Mouse (Mus musculus): ENCODE results near the gene Gpld1. TPM values are rescaled to one million over a fixed set of nuclear protein-coding genes. Genes with fewer than 3 reads are reported as not detected.

Gpld1 gene
- polyA plus RNA-seq (2014; fragmentation: Nextera tagmentation; extraction: Ambion mirVana) = 0.20 and 0.27 TPM in 2 replicates

DNA sequence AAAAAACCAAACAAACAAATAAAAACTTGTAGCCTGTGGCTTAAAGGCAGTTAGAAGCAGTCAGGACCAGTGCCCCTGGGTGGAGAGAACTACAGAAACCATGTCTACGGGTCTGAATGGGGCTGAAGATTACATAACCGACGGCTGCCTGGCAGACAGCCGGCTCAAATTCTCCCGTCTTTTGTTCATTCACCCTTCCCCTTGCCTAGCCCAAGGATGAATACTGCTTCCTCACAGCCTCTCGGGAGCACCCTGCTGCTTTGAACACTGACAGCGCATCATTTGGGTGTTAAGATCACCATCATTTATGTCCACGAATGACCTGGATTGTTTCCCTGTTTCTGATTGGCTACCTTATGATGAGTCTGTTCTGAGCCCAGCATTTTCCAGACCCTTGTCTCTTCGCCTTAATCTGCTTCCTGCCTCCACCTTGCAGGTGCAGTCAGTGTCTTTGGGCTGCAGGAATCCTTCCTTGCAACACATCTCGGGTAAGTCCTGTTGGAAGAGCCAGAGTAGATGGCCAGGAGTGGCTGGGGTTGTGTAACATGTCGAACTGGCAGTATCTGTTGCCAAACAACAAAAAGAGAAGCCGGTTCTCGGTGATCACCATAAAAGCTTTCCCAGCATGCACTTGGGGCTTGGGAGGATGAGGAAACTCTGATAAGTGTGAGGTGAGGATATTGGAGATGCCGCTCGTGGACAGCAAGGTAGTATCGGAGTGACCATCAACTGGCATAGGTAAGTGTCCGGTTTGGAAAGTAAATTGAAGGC, at the start of gene Gpld1:
Gene Gpld1 (plus strand): TSS at position 641 of the 771 bp plus-strand sequence.
- no peak within 1 kb of the TSS for H3K4me3 ChIP-seq (ENCODE audit: control insufficient read depth in 1 of 2, insufficient read depth in 1 of 2, low read depth in 1 of 2, low read length in 2 of 2)
- peaks cover 4 to 9% of the 10 kb centered on the region in 2 experiments; a peak in 3 of 4 replicates for H3K4me1 ChIP-seq (ENCODE audit: control insufficient read depth in 2 of 2, insufficient read depth in 2 of 2, low read length in 2 of 2)
- no peaks in the 10 kb centered on the region for H3K36me3 ChIP-seq (ENCODE audit: control insufficient read depth, insufficient read depth, low read length)
- H3K27me3 ChIP-seq (ENCODE audit: control insufficient read depth, insufficient read depth, low read length) = no peaks in the 10 kb centered on the region
- no peak within 1 kb of the TSS for H3K4me2 ChIP-seq (ENCODE audit: low read length)
- no peak for ATAC-seq (ENCODE audit: insufficient number of reproducible peaks, insufficient read depth, low FRiP score, low read depth)
- 67% methylated on average over 17 of the region's 17 CpGs for WGBS
- no peak within 1 kb of the TSS for H3K27ac ChIP-seq (replicated peaks in 1 of 2; ENCODE audit: control insufficient read depth in 1 of 2, insufficient read depth in 1 of 2, low read depth in 2 of 2, low read length in 2 of 2)
- no peaks in the 10 kb centered on the region for H3K9me3 ChIP-seq (ENCODE audit: control insufficient read depth, low read length)
- no peak within 1 kb of the TSS for H3K9ac ChIP-seq (ENCODE audit: low read length)

DNA sequence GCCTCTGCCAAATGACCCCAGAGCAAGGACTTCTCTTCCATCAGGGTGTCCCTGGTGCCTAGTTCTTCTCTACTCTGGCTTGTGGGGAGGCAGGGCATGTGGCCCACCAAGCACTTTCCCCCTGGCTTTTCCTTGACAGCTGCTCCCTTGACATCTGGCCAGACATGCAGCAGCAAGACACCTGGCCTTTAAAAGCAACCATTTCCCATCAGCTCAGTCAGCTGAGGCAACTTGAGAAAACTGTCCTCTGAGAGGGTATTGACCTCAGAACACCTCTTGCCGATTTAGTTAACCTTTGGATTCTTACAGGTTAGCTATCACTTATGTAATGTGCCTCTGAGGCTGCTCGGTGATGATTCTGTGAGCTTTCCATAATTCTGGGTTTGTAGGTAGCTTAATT, 49.1 kb upstream of the Gpld1 start:
- Histone ChIP-seq H3K4me2 (ENCODE audit: low read length) (no peak overlapping the region), H3K27ac (replicated peaks in 1 of 2; ENCODE audit: control insufficient read depth in 1 of 2, insufficient read depth in 1 of 2, low read depth in 2 of 2, low read length in 2 of 2) (no peak overlapping the region), H3K9ac (ENCODE audit: low read length) (no peak overlapping the region), H3K36me3 (ENCODE audit: control insufficient read depth, insufficient read depth, low read length) (no peaks in the 10 kb centered on the region), H3K9me3 (ENCODE audit: control insufficient read depth, low read length) (no peaks in the 10 kb centered on the region), H3K4me3 (ENCODE audit: control insufficient read depth in 1 of 2, insufficient read depth in 1 of 2, low read depth in 1 of 2, low read length in 2 of 2) (no peak overlapping the region), H3K4me1 (ENCODE audit: control insufficient read depth in 2 of 2, insufficient read depth in 2 of 2, low read length in 2 of 2) (peaks cover 0 to 2% of the 10 kb centered on the region in 2 experiments; a peak in 1 of 4 replicates), H3K27me3 (ENCODE audit: control insufficient read depth, insufficient read depth, low read length) (no peaks in the 10 kb centered on the region)
- ATAC-seq (ENCODE audit: insufficient number of reproducible peaks, insufficient read depth, low FRiP score, low read depth) = no peak
- WGBS = 73% methylated on average over 2 of the region's 2 CpGs

DNA sequence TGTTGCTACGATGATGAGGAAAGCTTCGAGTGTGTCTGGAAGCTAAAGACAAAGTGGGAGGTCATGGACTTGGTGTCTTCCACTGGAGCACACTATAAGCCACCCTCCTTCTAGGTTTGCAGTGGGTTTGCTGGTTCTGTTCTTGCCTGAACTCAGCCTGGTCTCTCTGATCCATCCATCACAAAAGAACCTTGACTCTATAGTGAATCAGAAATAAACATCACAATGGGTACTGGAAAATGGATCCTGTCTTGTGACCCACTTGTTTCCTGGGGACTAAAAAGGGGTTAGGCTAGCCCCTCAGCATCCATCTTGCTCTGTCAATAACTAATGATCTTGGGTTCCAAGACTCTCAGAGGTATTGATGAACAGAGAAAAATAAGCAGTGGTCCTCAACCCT, 41.0 kb upstream of the Gpld1 start:
- no peaks in the 10 kb centered on the region for H3K27me3 ChIP-seq (ENCODE audit: control insufficient read depth, insufficient read depth, low read length)

DNA sequence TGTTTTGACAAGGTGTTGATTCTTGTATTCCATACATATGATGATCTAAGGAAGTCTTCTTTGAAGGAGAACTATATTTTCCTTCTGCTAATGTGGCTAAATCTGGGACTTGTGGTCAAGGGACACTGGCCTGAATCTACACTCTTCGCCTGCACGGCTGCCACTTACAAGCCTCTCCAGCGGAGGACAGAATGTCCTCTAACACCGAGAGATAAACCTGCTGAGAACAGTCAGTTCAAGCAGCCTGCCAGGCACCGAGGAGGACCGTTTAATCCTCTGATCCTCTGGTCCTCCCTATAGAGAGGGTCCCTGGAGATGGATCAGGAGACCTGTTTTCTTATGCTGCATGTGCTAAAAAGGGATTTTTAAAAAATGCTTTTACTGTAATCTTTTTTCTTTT, 39.5 kb upstream of the Gpld1 start:
- Histone ChIP-seq H3K9me3 (ENCODE audit: control insufficient read depth, low read length) (peaks cover 4% of the 10 kb centered on the region; the same call in 1 of the 2 replicates), H3K4me2 (ENCODE audit: low read length) (no peak overlapping the region), H3K36me3 (ENCODE audit: control insufficient read depth, insufficient read depth, low read length) (no peaks in the 10 kb centered on the region), H3K4me3 (ENCODE audit: control insufficient read depth in 1 of 2, insufficient read depth in 1 of 2, low read depth in 1 of 2, low read length in 2 of 2) (no peak overlapping the region), H3K27ac (replicated peaks in 1 of 2; ENCODE audit: control insufficient read depth in 1 of 2, insufficient read depth in 1 of 2, low read depth in 2 of 2, low read length in 2 of 2) (peak overlapping the region in 1 of 2 experiments; percentile 25; a peak in 2 of 4 replicates), H3K4me1 (ENCODE audit: control insufficient read depth in 2 of 2, insufficient read depth in 2 of 2, low read length in 2 of 2) (peaks cover 2 to 10% of the 10 kb centered on the region in 2 experiments; a peak in 3 of 4 replicates), H3K27me3 (ENCODE audit: control insufficient read depth, insufficient read depth, low read length) (no peaks in the 10 kb centered on the region), H3K9ac (ENCODE audit: low read length) (no peak overlapping the region)
- no peak for ATAC-seq (ENCODE audit: insufficient number of reproducible peaks, insufficient read depth, low FRiP score, low read depth)
- WGBS = 35% methylated on average over 6 of the region's 6 CpGs

More for the DNA sequence above, 41.0 kb upstream of the Gpld1 start:
- H3K9me3 ChIP-seq (ENCODE audit: control insufficient read depth, low read length) = peaks cover 4% of the 10 kb centered on the region; the same call in 1 of the 2 replicates
- no peak overlapping the region for H3K27ac ChIP-seq (replicated peaks in 1 of 2; ENCODE audit: control insufficient read depth in 1 of 2, insufficient read depth in 1 of 2, low read depth in 2 of 2, low read length in 2 of 2)
- 82% methylated on average over 2 of the region's 2 CpGs for WGBS
- H3K36me3 ChIP-seq (ENCODE audit: control insufficient read depth, insufficient read depth, low read length) = no peaks in the 10 kb centered on the region
- H3K4me3 ChIP-seq (ENCODE audit: control insufficient read depth in 1 of 2, insufficient read depth in 1 of 2, low read depth in 1 of 2, low read length in 2 of 2) = no peak overlapping the region
- no peak for ATAC-seq (ENCODE audit: insufficient number of reproducible peaks, insufficient read depth, low FRiP score, low read depth)
- H3K4me1 ChIP-seq (ENCODE audit: control insufficient read depth in 2 of 2, insufficient read depth in 2 of 2, low read length in 2 of 2) = peaks cover 4 to 10% of the 10 kb centered on the region in 2 experiments; a peak in 3 of 4 replicates
- H3K9ac ChIP-seq (ENCODE audit: low read length) = no peak overlapping the region
- H3K4me2 ChIP-seq (ENCODE audit: low read length) = no peak overlapping the region

DNA sequence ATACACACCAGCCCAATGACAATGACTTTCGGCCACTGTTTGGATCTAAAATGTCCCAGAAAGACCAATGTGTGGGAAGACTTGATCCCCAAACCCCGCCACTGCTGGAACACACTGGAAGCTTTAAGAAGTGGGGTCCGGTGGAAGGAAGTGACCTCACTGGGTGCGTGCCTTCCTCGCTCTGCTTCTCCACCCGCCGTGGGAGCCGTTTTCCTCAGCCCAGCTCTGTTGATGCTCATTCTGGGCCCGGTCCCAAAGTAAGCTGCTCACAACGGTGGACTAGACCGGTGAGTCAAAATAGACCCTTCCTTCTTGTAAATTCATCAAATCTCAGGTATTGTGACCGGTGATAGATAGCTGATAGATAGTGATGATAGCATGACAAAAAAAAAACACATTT, 37.5 kb upstream of the Gpld1 start:
- H3K4me1 ChIP-seq (ENCODE audit: control insufficient read depth in 2 of 2, insufficient read depth in 2 of 2, low read length in 2 of 2) = peaks cover 2 to 4% of the 10 kb centered on the region in 2 experiments; a peak in 2 of 4 replicates
- ATAC-seq (ENCODE audit: insufficient number of reproducible peaks, insufficient read depth, low FRiP score, low read depth) = no peak
- H3K4me3 ChIP-seq (ENCODE audit: control insufficient read depth in 1 of 2, insufficient read depth in 1 of 2, low read depth in 1 of 2, low read length in 2 of 2) = no peak overlapping the region
- WGBS = 85% methylated on average over 12 of the region's 12 CpGs
- 0 out of 2 replicates have a peak, but pooled peaks cover 2% of the 10 kb centered on the region for H3K36me3 ChIP-seq (ENCODE audit: control insufficient read depth, insufficient read depth, low read length)
- no peak overlapping the region for H3K27ac ChIP-seq (replicated peaks in 1 of 2; ENCODE audit: control insufficient read depth in 1 of 2, insufficient read depth in 1 of 2, low read depth in 2 of 2, low read length in 2 of 2)
- no peaks in the 10 kb centered on the region for H3K27me3 ChIP-seq (ENCODE audit: control insufficient read depth, insufficient read depth, low read length)
- peaks cover 4% of the 10 kb centered on the region; the same call in 1 of the 2 replicates for H3K9me3 ChIP-seq (ENCODE audit: control insufficient read depth, low read length)
- H3K4me2 ChIP-seq (ENCODE audit: low read length) = no peak overlapping the region
- no peak overlapping the region for H3K9ac ChIP-seq (ENCODE audit: low read length)

DNA sequence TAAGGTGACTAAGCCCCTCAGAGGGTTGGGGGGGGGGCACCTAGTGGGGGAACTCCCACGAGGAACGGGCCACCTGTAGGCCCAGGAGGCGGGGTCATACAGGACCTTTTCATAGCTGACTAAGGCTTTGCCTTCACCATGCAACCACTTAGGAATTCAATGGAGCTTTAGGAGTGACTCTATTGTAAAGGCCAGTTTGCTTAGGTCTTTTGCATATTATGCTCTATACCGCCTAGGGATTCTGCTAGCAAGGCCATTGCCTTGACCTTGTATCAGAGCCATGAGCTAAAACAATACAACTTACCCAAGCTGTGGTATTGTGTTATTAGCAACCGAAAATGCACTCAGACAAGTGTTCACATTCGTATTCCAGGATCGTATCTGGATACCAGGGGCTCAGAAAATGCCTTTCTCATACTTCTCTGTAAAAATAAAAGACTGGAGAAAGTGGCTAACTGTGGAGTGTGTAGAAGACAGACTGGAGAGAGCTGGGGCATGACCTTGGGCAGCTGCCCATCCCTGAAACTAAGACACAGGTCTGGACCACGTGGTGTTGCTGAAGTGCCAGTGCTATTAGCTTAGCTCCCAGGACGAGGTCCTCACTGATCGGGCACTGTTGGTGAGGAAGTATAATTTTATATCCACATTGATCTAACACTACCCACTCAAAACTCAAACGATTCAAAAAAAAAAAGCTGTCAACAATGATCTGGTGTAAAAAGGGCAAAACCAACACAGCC, 36.0 kb upstream of the Gpld1 start:
- Histone ChIP-seq H3K4me2 (ENCODE audit: low read length) (no peak overlapping the region), H3K9ac (ENCODE audit: low read length) (no peak overlapping the region), H3K27ac (replicated peaks in 1 of 2; ENCODE audit: control insufficient read depth in 1 of 2, insufficient read depth in 1 of 2, low read depth in 2 of 2, low read length in 2 of 2) (no peak overlapping the region), H3K4me1 (ENCODE audit: control insufficient read depth in 2 of 2, insufficient read depth in 2 of 2, low read length in 2 of 2) (peaks cover 2 to 4% of the 10 kb centered on the region in 2 experiments; a peak in 2 of 4 replicates), H3K9me3 (ENCODE audit: control insufficient read depth, low read length) (no peaks in the 10 kb centered on the region), H3K4me3 (ENCODE audit: control insufficient read depth in 1 of 2, insufficient read depth in 1 of 2, low read depth in 1 of 2, low read length in 2 of 2) (no peak overlapping the region), H3K36me3 (ENCODE audit: control insufficient read depth, insufficient read depth, low read length) (peaks cover 17% of the 10 kb centered on the region), H3K27me3 (ENCODE audit: control insufficient read depth, insufficient read depth, low read length) (no peaks in the 10 kb centered on the region)
- no peak for ATAC-seq (ENCODE audit: insufficient number of reproducible peaks, insufficient read depth, low FRiP score, low read depth)
- 76% methylated on average over 11 of the region's 11 CpGs for WGBS

DNA sequence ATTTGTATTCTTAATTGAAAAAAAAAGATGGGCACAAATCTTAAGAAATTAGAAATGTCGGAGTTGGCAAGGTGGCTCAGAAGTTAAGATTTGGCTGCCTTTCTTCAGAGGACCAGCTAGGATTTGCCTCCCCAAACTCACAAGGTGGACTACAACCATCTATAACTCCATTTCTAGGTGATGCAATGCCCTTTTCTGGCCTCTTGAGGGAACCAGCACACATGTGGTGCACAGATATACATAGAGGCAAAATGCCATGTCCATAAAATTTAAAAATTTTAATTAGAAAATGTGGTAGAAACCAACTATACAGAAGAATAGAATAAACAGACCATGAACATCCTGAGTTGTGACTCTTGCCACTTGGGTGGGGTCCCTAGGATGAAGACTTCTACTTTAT, 33.8 kb upstream of the Gpld1 start:
- no peak for ATAC-seq (ENCODE audit: insufficient number of reproducible peaks, insufficient read depth, low FRiP score, low read depth)
- no peak overlapping the region for H3K4me3 ChIP-seq (ENCODE audit: control insufficient read depth in 1 of 2, insufficient read depth in 1 of 2, low read depth in 1 of 2, low read length in 2 of 2)
- H3K27me3 ChIP-seq (ENCODE audit: control insufficient read depth, insufficient read depth, low read length) = no peaks in the 10 kb centered on the region
- H3K9ac ChIP-seq (ENCODE audit: low read length) = no peak overlapping the region
- 94% methylated on average over 1 of the region's 1 CpGs for WGBS
- no peaks in the 10 kb centered on the region for H3K4me1 ChIP-seq (ENCODE audit: control insufficient read depth in 2 of 2, insufficient read depth in 2 of 2, low read length in 2 of 2)
- H3K4me2 ChIP-seq (ENCODE audit: low read length) = no peak overlapping the region
- H3K36me3 ChIP-seq (ENCODE audit: control insufficient read depth, insufficient read depth, low read length) = peaks cover 32% of the 10 kb centered on the region
- no peak overlapping the region for H3K27ac ChIP-seq (replicated peaks in 1 of 2; ENCODE audit: control insufficient read depth in 1 of 2, insufficient read depth in 1 of 2, low read depth in 2 of 2, low read length in 2 of 2)
- H3K9me3 ChIP-seq (ENCODE audit: control insufficient read depth, low read length) = no peaks in the 10 kb centered on the region

Data from heart, embryonic 14.5 days (tissue).